In the genomic region with DNA sequence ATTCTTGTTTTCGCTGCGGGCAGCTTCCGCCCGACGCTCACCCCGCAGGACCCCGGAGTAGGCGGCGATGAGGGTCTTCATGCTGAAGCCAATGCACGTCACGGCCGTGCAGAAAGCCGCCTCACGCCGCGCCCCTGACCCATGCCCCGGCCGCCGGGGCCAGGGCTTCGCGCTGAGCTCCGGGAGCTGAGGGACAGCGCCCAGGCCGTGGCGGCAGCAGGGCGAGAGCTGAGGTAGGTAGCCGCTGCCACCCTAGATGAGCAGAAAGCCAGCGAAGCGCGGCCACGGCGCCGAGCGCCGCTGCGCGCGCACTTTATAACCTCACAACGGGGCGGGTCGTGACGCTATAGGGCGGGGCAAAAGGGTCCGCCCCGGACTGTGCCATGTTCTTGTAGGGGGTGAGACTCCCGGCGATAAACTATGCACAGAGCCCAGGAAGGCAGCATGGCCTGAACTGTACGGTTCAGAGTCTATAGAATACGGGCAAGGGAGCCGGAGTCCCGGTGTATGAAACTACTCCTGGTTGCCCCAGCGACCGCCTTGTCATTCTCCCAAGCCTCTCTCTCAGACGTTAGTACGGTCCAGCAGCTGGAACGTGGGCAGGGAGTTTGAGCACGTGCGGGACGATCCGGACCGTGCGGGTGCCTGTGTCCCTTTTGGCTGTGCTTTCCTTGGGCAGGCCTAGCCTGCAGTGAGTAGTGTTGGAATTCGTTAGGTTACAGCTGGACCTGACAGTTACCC, we compare ENCODE assay signal across 7 mouse cellular contexts. TPM values are rescaled to one million over a fixed set of nuclear protein-coding genes. Genes with fewer than 3 reads are reported as not detected.
DNase-seq lines count a peak whose midpoint lies in the region; ATAC-seq lines count a peak whose summit lies in the region.

Gene Dgat2, minus strand, starts transcription at position 288 of the 741 bp plus-strand sequence.

- H3K4me2 ChIP-seq in midbrain, embryonic 13.5 days (replicated peaks): peak within 1 kb of the TSS; percentile 86

- peak; percentile 96 for DNase-seq in adrenal gland, postnatal 10 days
- peak; percentile 94 for DNase-seq in embryonic facial prominence, embryonic 10.5 days (ENCODE audit: low spot score)
- peak; percentile 92 for DNase-seq in kidney, adult 11 months
- peak; percentile 96 for DNase-seq in limb, embryonic 10.5 days (ENCODE audit: low spot score)
- peak; percentile 81 for DNase-seq in spleen, adult 12 weeks (ENCODE audit: low spot score)

- H3K36me3 ChIP-seq in embryonic facial prominence, embryonic 10.5 days (replicated peaks): no peaks in the 10 kb centered on the region
- no peaks in the 10 kb centered on the region for H3K36me3 ChIP-seq in limb, embryonic 10.5 days
- H3K36me3 ChIP-seq in midbrain, embryonic 13.5 days: no peaks in the 10 kb centered on the region

- H3K27me3 ChIP-seq in embryonic facial prominence, embryonic 10.5 days (replicated peaks; ENCODE audit: low read depth, poor library complexity, severe bottlenecking): peaks cover 29% of the 10 kb centered on the region
- H3K27me3 ChIP-seq in limb, embryonic 10.5 days (ENCODE audit: low read depth, poor library complexity, severe bottlenecking): peaks cover 24% of the 10 kb centered on the region
- H3K27me3 ChIP-seq in midbrain, embryonic 13.5 days: peaks cover 33% of the 10 kb centered on the region

- H3K9ac ChIP-seq in midbrain, embryonic 13.5 days (replicated peaks): peak within 1 kb of the TSS; percentile 85

- WGBS in embryonic facial prominence, embryonic 10.5 days: 0% methylated on average over 63 of the region's 63 CpGs
- under 1% methylated on average over 62 of the region's 63 CpGs for WGBS in limb, embryonic 10.5 days
- under 1% methylated on average over 63 of the region's 63 CpGs for WGBS in midbrain, embryonic 13.5 days

- peak within 1 kb of the TSS; percentile 78 for H3K4me3 ChIP-seq in embryonic facial prominence, embryonic 10.5 days
- peak within 1 kb of the TSS; percentile 79 for H3K4me3 ChIP-seq in limb, embryonic 10.5 days
- peak within 1 kb of the TSS; percentile 66 for H3K4me3 ChIP-seq in midbrain, embryonic 13.5 days (replicated peaks)

- peaks cover 30% of the 10 kb centered on the region for H3K4me1 ChIP-seq in embryonic facial prominence, embryonic 10.5 days
- H3K4me1 ChIP-seq in limb, embryonic 10.5 days: peaks cover 19% of the 10 kb centered on the region
- peaks cover 18% of the 10 kb centered on the region for H3K4me1 ChIP-seq in midbrain, embryonic 13.5 days (replicated peaks)

- peak within 1 kb of the TSS; percentile 96 for H3K27ac ChIP-seq in embryonic facial prominence, embryonic 10.5 days (replicated peaks)
- H3K27ac ChIP-seq in limb, embryonic 10.5 days: peak within 1 kb of the TSS; percentile 92
- H3K27ac ChIP-seq in midbrain, embryonic 13.5 days: peak within 1 kb of the TSS; percentile 75

- peak; percentile 68 for ATAC-seq in granulocyte monocyte progenitor cell, adult 5-6 weeks (replicated peaks; ENCODE audit: poor library complexity, severe bottlenecking)
- ATAC-seq in midbrain, embryonic 13.5 days: peak; percentile 97

- no peaks in the 10 kb centered on the region for H3K9me3 ChIP-seq in embryonic facial prominence, embryonic 10.5 days
- no peaks in the 10 kb centered on the region for H3K9me3 ChIP-seq in limb, embryonic 10.5 days (replicated peaks)
- H3K9me3 ChIP-seq in midbrain, embryonic 13.5 days: no peaks in the 10 kb centered on the region

RNA-seq across cellular contexts. Expression of gene Dgat2, which starts in this region (rescaled TPM):
- 100 to 1,000 TPM; 492 to 561 TPM for total RNA-seq in adrenal gland, postnatal 10 days (2021)
- polyA plus RNA-seq in embryonic facial prominence, embryonic 10.5 days (2016; fragmentation: Nextera tagmentation; extraction: Ambion mirVana): 16.4 and 16.6 TPM in 2 replicates
- 9.6 and 13.9 TPM in 2 replicates for total RNA-seq in granulocyte monocyte progenitor cell, adult 5-6 weeks (2014; fragmentation: Nextera tagmentation)
- 6.7 and 7.9 TPM in 2 replicates for total RNA-seq in granulocyte monocyte progenitor cell, adult 5-6 weeks (2017)
- 14.2 and 15.0 TPM in 2 replicates for polyA plus RNA-seq in limb, embryonic 10.5 days (2016; fragmentation: Nextera tagmentation; extraction: Ambion mirVana)
- polyA plus RNA-seq in midbrain, embryonic 13.5 days (2015; fragmentation: Nextera tagmentation; extraction: Ambion mirVana): 11.1 and 12.8 TPM in 2 replicates

Comparison
In these comparisons a context has a peak if more than half of its experiments do, and no peak if none do; other contexts are left out.
1. Peak in every context shown above with its lines: DNase-seq, ATAC-seq, H3K4me3 ChIP-seq and H3K27ac ChIP-seq.
2. RNA of gene Dgat2 (total RNA-seq): 492 to 561 TPM in adrenal gland, postnatal 10 days; 6.7 to 13.9 TPM in granulocyte monocyte progenitor cell, adult 5-6 weeks; every median in the first group is over 10 times any median in the second.